Mouse (Mus musculus): ENCODE results near the gene Mlxip.

DNA sequence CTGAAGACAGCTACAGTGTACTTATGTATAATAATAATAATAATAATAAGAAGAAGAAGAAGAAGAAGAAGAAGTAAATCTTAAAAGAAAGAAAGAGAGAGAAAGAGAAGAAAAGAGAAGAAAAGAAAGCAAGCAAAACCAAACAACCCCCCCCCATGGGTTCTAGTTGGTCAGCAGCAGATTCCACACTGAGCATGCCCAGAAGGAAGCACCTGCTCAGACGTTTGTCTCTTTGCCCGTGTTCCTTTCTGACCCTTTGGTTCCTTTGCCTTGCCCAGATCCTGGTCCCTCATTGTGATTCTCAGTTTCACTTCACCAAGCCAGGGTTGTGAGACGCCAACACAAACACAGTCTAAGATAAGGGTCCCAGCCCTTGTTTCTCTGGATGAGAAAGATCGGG, 107.4 kb downstream of the Mlxip start:
- TF ChIP-seq CTCF (IDR thresholded peaks at IDR 0.05; ENCODE audit: control insufficient read depth, insufficient read depth, insufficient replicate concordance, low read depth, low read length) = no peak
- no peak for TF ChIP-seq POLR2A (IDR thresholded peaks at IDR 0.05; ENCODE audit: control insufficient read depth, low read depth, low read length)

All from testis, adult 2 months (tissue).